Mouse (Mus musculus): Measurements from ENCODE around the gene Mucl3. TPM values are rescaled to one million over a fixed set of nuclear protein-coding genes. Genes with fewer than 3 reads are reported as not detected.
A peak's percentile ranks its signal among the peaks of the same experiment; 100 is the strongest.

Mucl3 gene
- total RNA-seq, 2 experiments from 2014 or later: not detected

DNA sequence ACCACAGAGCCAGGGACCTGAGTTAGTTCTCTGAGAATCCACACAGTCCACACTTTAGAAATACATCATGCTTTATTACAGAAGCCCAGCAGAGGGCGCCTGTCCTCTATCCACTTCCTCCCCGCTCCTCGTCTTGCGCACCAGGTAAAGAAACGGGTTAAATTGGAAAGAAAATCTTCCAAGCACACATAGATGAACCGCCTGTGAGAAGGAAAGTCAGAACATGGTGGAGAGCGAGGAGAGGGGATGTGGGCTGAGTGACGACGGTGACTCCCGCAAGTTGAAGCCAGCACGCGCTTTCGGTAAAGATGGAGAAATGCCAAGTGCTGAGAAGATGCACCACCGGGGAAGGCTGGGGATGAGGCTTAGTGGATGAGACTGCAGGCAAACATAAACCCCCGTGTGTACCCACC, 7.8 kb downstream of the Mucl3 start:
- DNase-seq (ENCODE audit: low spot score in 2 of 2): peak; percentile 82 to 84

DNA sequence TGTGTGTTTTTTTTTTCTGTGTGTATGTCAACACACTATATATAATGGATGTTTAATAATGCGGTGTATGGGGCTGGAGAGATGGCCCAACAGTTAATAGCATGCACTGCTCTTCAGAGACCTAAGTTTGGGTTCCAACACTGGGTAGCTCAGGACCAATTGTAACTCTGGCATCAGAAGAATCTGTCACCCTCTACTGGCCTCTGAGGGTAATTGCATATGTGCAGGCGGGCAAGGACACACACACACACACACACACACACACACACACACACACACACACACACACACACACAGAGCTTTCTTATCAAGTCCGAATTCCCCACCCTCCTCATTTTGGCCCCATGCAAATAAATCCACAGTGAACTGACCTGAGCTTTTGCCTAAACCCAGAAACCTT, 8.3 kb downstream of the Mucl3 start:
- DNase-seq (ENCODE audit: low spot score in 2 of 2): no peak

DNA sequence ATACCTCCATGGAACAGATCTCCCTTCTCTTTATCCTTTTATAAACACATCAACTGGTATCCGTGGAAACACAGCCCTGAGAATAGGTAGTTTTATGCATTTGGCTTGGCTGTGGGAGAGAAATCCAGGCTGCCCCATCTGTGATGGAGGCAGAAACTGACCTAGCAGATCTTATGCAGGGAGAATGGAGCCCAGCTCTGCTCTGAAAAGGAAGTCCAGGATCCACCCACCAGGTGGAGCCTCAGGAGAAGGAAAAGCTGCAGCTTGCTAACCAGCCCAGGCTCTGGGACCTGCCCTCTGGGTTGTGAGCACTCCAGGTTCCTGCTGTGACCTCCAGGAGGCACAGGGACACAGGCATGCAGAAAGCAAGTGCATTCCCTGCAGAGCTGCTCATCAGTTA, 9.5 kb downstream of the Mucl3 start:
- peak; percentile 24 to 45 for DNase-seq (ENCODE audit: low spot score in 2 of 2)

GRCm38 (mm10) chr17:35626537-35626936, 17.0 kb downstream of the Mucl3 start, which contains the start of gene Gm9573:
Gene Gm9573, minus strand, starts transcription at chr17:35626637.
- DNase-seq (ENCODE audit: low spot score in 2 of 2): no peak

DNA sequence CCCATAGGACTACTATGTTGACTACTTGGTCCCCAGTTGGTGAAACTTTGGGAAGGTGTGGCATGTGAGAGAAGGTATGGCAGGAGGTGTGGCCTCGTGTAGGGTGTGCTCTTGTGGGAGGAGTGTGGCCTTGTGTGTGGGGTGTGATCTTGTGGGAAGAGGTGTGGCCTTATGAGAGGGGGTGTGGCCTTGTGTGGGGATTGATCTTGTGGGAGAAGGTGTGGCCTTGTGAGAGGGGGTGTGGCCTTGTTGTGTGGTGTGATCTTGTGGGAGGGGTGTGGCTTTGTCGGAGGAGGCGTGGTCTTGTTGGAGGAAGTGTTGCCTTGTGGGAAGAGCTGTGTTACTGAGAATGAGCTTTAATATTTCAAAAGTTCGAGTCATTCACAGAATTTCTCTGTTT, 26.4 kb downstream of the Mucl3 start:
- DNase-seq (ENCODE audit: low spot score in 2 of 2): no peak

- no peak for DNase-seq (ENCODE audit: low spot score in 2 of 2)
Measured at GRCm38 (mm10) chr17:35601736-35602354, 41.6 kb downstream of the Mucl3 start.

DNA sequence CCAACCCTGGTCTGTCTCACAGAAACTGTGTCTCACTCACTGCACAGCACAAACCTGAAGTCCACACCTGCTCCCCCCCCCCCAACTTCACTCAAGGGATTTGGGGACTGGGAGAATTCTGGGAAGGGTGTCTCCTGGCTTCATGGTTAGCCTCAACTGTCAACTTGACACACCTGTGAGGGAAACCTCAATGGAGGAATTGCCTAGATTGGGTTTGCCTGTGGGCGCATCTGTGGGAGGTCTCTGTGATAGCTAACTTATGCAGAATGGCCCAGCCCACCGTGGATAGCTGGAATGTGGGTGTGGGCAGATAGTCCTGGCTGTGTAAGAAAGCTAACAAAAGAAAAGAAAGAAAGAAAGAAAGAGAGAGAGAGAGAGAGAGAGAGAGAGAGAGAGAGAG, 42.2 kb downstream of the Mucl3 start, which contains the start of gene Sfta2:
TSS of gene Sfta2 (plus strand) at position 301 of the 400 bp plus-strand sequence.
- DNase-seq (ENCODE audit: low spot score in 2 of 2): no peak

DNA sequence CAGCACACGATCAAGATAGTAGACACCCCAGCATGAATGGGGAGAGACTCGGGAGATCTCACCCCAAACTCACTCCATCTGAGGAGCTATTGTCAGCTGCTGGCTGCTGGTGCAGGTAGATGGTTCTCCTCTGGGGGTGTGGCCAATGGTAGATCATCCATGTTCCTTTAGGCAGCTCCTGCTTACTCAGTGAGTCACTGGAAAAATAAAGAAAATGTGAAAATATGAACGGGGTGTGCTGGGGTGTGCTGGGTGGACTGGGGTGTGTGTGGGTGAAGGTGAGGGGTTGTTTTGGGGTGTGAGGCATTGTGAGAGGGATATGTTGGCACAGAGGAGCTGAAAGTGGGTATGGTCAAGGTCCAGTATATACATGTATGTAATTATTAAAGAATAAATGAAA, 46.1 kb downstream of the Mucl3 start:
- no peak for DNase-seq (ENCODE audit: low spot score in 2 of 2)

- DNase-seq (ENCODE audit: low spot score in 2 of 2): no peak
Measured at GRCm38 (mm10) chr17:35594456-35594855, 49.0 kb downstream of the Mucl3 start.

- DNase-seq (ENCODE audit: low spot score in 2 of 2): no peak
Measured at GRCm38 (mm10) chr17:35593786-35594185, 49.7 kb downstream of the Mucl3 start.

- no peak for DNase-seq (ENCODE audit: low spot score in 2 of 2)
Measured at GRCm38 (mm10) chr17:35592131-35592530, 51.4 kb downstream of the Mucl3 start.

DNA sequence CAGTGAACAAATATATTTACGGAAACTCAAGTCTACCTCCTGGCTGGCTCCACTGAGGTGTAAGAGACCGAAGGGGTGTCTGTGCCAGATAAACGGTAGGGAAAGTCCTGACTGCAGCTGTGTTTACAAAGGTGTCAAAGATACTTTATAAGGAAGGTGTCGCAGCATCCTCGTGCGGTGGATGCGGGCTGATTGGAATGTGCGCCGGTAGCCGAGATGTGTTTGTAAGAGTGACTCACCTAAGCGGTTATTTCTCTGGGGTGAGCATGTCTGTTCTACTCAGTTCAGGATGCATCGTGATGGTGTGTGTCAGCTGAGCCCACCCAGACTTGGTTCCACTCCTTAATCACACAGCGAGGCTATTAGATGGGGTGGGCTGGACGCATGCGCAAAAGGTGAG, 51.8 kb downstream of the Mucl3 start:
- no peak for DNase-seq (ENCODE audit: low spot score in 2 of 2)

- no peak for DNase-seq (ENCODE audit: low spot score in 2 of 2)
Measured at GRCm38 (mm10) chr17:35591219-35591578, 52.3 kb downstream of the Mucl3 start.

DNA sequence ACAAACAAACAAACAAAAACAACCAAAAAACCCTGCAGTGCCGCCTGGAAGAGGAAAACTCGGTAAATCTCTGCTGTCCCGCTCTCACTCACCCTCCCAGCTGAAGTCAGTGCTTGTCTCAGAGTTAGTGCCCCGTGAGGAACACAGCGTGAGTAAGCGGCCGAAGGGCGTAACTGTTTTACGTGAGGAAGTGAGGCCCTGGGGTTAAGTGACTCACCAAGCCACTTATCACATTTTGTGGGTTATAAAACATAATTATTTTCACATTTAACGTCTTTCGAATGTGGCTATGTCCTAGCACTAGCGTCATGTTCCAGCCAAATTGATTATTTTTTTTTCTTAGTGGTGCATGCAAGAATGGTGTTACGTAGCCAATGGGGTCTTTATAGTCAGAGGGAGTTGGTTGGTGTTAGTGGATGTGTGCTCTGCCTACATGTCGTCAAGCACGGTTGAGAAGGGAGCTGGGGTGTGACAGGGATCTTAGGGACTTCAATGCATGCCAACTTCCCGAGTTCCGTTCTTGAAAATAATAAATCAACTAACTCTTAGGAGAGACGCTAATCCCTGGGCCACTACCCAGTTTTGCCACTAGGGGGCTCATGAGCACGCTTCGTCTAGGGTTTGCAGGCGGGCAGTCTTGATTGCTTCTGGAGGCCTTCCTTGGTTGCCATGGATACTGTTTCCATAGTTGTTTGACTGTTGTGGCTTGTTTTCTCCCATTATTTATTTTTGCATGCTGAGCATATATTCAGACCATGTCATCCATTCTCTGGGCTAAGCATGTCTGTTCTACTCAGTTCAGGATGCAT, 52.9 kb downstream of the Mucl3 start:
- DNase-seq (ENCODE audit: low spot score in 2 of 2): peak; percentile 87

GRCm38 (mm10) chr17:35588387-35588786, 55.1 kb downstream of the Mucl3 start:
- no peak for DNase-seq (ENCODE audit: low spot score in 2 of 2)

- no peak for DNase-seq (ENCODE audit: low spot score in 2 of 2)
Measured at GRCm38 (mm10) chr17:35587291-35587690, 56.2 kb downstream of the Mucl3 start.

Other genes with a start within 250 kb of the Mucl3 start
- not detected for gene H2-Q6, start 218.8 kb downstream of the Mucl3 start, total RNA-seq (2021)
- under 1 TPM; 0.31 to 0.39 TPM for gene H2-Q7, start 204.5 kb downstream of the Mucl3 start, total RNA-seq (2021)
- under 1 TPM in 1 of 2 experiments, not detected in 1; 0.07 TPM for gene H2-Q10, start 173.6 kb downstream of the Mucl3 start, total RNA-seq (2021)
- gene Pou5f1, start 137.7 kb downstream of the Mucl3 start, total RNA-seq (2021): under 1 TPM in 1 of 2 experiments, not detected in 1; 0.25 TPM
- gene Tcf19, start 126.9 kb downstream of the Mucl3 start, total RNA-seq (2021): 1 to 10 TPM; 7.5 to 8.0 TPM
- gene Cchcr1, start 126.6 kb downstream of the Mucl3 start, total RNA-seq (2021): 1 to 10 TPM; 7.7 to 9.7 TPM
- gene Psors1c2, start 110.5 kb downstream of the Mucl3 start, total RNA-seq (2021): not detected
- under 1 TPM; 0.51 to 0.78 TPM for gene Cdsn, start 91.6 kb downstream of the Mucl3 start, total RNA-seq (2021)
- gene 2300002M23Rik, start 76.2 kb downstream of the Mucl3 start, total RNA-seq (2021): not detected
- not detected for gene Sfta2, start 42.1 kb downstream of the Mucl3 start, total RNA-seq (2021)
- gene Gm9573, start 17.1 kb downstream of the Mucl3 start, total RNA-seq (2021): not detected
- 10 to 100 TPM; 42.6 to 44.1 TPM for gene Vars2, start 23.9 kb upstream of the Mucl3 start, total RNA-seq (2021)
- 10 to 100 TPM; 23.3 to 24.4 TPM for gene Gtf2h4, start 30.0 kb upstream of the Mucl3 start, total RNA-seq (2021)
- 10 to 100 TPM; 49.8 to 50.5 TPM for gene Ddr1, start 60.9 kb upstream of the Mucl3 start, total RNA-seq (2021)
- gene Ier3, start 178.0 kb upstream of the Mucl3 start, total RNA-seq (2021): 1 to 10 TPM; 4.3 to 4.6 TPM
- gene Flot1, start 179.5 kb upstream of the Mucl3 start, total RNA-seq (2021): 100 to 1,000 TPM; 163 to 172 TPM
- 1,000 to 10,000 TPM; 1,119 to 1,208 TPM for gene Tubb5, start 194.6 kb upstream of the Mucl3 start, total RNA-seq (2021)
- 10 to 100 TPM; 15.8 to 16.2 TPM for gene Mdc1, start 197.8 kb upstream of the Mucl3 start, total RNA-seq (2021)
- gene Nrm, start 217.6 kb upstream of the Mucl3 start, total RNA-seq (2021): 1 to 10 TPM; 5.2 to 5.7 TPM
- 10 to 100 TPM; 15.6 to 16.3 TPM for gene Ppp1r18, start 221.9 kb upstream of the Mucl3 start, total RNA-seq (2021)
- gene Dhx16, start 236.1 kb upstream of the Mucl3 start, total RNA-seq (2021): 10 to 100 TPM; 26.1 to 36.5 TPM